Mouse (Mus musculus) CH12.LX (cell line): ENCODE measurements around the gene Ring1. TPM values are rescaled to one million over a fixed set of nuclear protein-coding genes. Genes with fewer than 3 reads are reported as not detected.

Experiments
- DNase-seq: peaks from one replicate; pipeline ENCODE4 v3.0.0-alpha.2; 2013; ENCODE audit errors: extremely low read depth
- H3K27ac ChIP-seq: 2 replicates; pipeline ENCODE4 v1.5.1; 2012; ENCODE audit warnings: low read depth, mild to moderate bottlenecking, control low read depth, moderate library complexity; ENCODE audit not compliant: insufficient read depth
- H3K27me3 ChIP-seq: replicated peaks from 2 replicates; pipeline ENCODE3; 2012; ENCODE audit warnings: inconsistent platforms
- H3K36me3 ChIP-seq, 2 experiments: replicated peaks in 1 of 2; 2 replicates each; pipeline versions ENCODE3 to v1.6.1; 2012; ENCODE audit warnings: inconsistent platforms in 1 of 2, low read length in 1 of 2, mild to moderate bottlenecking in 1 of 2, mixed read lengths in 1 of 2, moderate library complexity in 1 of 2; ENCODE audit not compliant: control insufficient read depth in 1 of 2, insufficient read depth in 1 of 2
- H3K4me1 ChIP-seq, 2 experiments: 2 replicates each; pipeline ENCODE4 v1.6.1; 2012; ENCODE audit warnings: inconsistent platforms in 1 of 2, moderate library complexity in 1 of 2; ENCODE audit not compliant: insufficient read depth in 2 of 2, control insufficient read depth in 1 of 2
- H3K4me2 ChIP-seq: 2 replicates; pipeline ENCODE4 v1.6.1; 2012; ENCODE audit warnings: low read depth, mild to moderate bottlenecking, control low read depth; ENCODE audit not compliant: poor library complexity, insufficient read depth, severe bottlenecking
- H3K4me3 ChIP-seq, 3 experiments: fragments of 150-350 bp in 1 of 3; sonication (generic) in 1 of 3; replicated peaks in 1 of 3; 2 replicates each; pipeline versions ENCODE3 to v1.5.1; 2011 to 2012; ENCODE audit warnings: low read depth in 2 of 3, low read length in 2 of 3, mild to moderate bottlenecking in 2 of 3, moderate library complexity in 2 of 3, control low read depth in 1 of 3, improper control_type of control experiment in 1 of 3, inconsistent platforms in 1 of 3, mixed read lengths in 1 of 3; ENCODE audit not compliant: poor library complexity in 1 of 3
- H3K79me2 ChIP-seq: replicated peaks from 2 replicates; pipeline ENCODE4 v1.6.1; 2012; ENCODE audit warnings: mild to moderate bottlenecking, moderate library complexity; ENCODE audit not compliant: control insufficient read depth, poor library complexity, insufficient read depth, severe bottlenecking; ENCODE audit errors: extremely low read depth
- H3K9ac ChIP-seq: 2 replicates; pipeline ENCODE4 v1.6.1; 2012; ENCODE audit warnings: low read depth, mild to moderate bottlenecking, control low read depth, moderate library complexity; ENCODE audit not compliant: insufficient read depth
- H3K9me3 ChIP-seq: replicated peaks from 2 replicates; pipeline ENCODE3; 2012; ENCODE audit warnings: low read length, inconsistent platforms, mixed read lengths
- CHD1 ChIP-seq: IDR thresholded peaks from 2 replicates; pipeline ENCODE4 v1.6.1; 2012; ENCODE audit warnings: low read depth, low read length, improper control_type of control experiment, inconsistent platforms
- ELF1 ChIP-seq: IDR thresholded peaks from 2 replicates; pipeline ENCODE4 v1.6.1; 2014; ENCODE audit warnings: low read depth, mild to moderate bottlenecking, inconsistent platforms, low read length, improper control_type of control experiment
- EP300 ChIP-seq: IDR thresholded peaks from 2 replicates; pipeline ENCODE4 v1.6.1; 2011; ENCODE audit warnings: low read length, improper control_type of control experiment
- GABPA ChIP-seq: IDR thresholded peaks from 2 replicates; pipeline ENCODE4 v1.6.1; 2012; ENCODE audit warnings: low read depth, low read length, improper control_type of control experiment, inconsistent platforms; ENCODE audit not compliant: insufficient replicate concordance
- IRF4 ChIP-seq: IDR thresholded peaks from 2 replicates; pipeline ENCODE4 v1.6.1; 2014; ENCODE audit warnings: low read depth, mild to moderate bottlenecking, inconsistent platforms, low read length, improper control_type of control experiment
- KAT2A ChIP-seq: IDR thresholded peaks from 2 replicates; pipeline ENCODE4 v1.6.1; 2012; ENCODE audit warnings: low read length, improper control_type of control experiment, inconsistent platforms; ENCODE audit not compliant: insufficient replicate concordance
- MAFK ChIP-seq: IDR thresholded peaks from 2 replicates; pipeline ENCODE4 v1.6.1; 2011; ENCODE audit warnings: low read length, improper control_type of control experiment; ENCODE audit not compliant: insufficient replicate concordance
- MAX ChIP-seq: IDR thresholded peaks from 2 replicates; pipeline ENCODE4 v1.6.1; 2011; ENCODE audit warnings: low read length, improper control_type of control experiment
- MEF2A ChIP-seq: IDR thresholded peaks from 2 replicates; pipeline ENCODE4 v1.6.1; 2014; ENCODE audit warnings: low read depth, mild to moderate bottlenecking, inconsistent platforms, low read length, improper control_type of control experiment, borderline replicate concordance
- MXI1 ChIP-seq: IDR thresholded peaks from 2 replicates; pipeline ENCODE4 v1.6.1; 2011; ENCODE audit warnings: mild to moderate bottlenecking, low read depth, low read length, improper control_type of control experiment
- NELFE ChIP-seq: IDR thresholded peaks from 2 replicates; pipeline ENCODE4 v1.6.1; 2011; ENCODE audit warnings: low read depth, low read length, improper control_type of control experiment
- NRF1 ChIP-seq: IDR thresholded peaks from 2 replicates; pipeline ENCODE4 v1.6.1; 2014; ENCODE audit warnings: low read depth, mild to moderate bottlenecking, inconsistent platforms, low read length, improper control_type of control experiment, moderate library complexity
- PAX5 ChIP-seq: IDR thresholded peaks from 2 replicates; pipeline ENCODE4 v1.6.1; 2012; ENCODE audit warnings: low read length, inconsistent platforms, mixed read lengths
- POLR2AphosphoS2 ChIP-seq: IDR thresholded peaks from 2 replicates; pipeline ENCODE4 v1.6.1; 2011; ENCODE audit warnings: low read depth, low read length, improper control_type of control experiment
- RAD21 ChIP-seq: IDR thresholded peaks from 2 replicates; pipeline ENCODE4 v1.6.1; 2011; ENCODE audit warnings: low read depth, mild to moderate bottlenecking, low read length, improper control_type of control experiment, moderate library complexity
- RCOR1 ChIP-seq: conservative IDR thresholded peaks from 2 replicates; pipeline ENCODE4 v1.6.1; 2012; ENCODE audit warnings: low read depth, mild to moderate bottlenecking, inconsistent platforms, low read length, improper control_type of control experiment
- SIN3A ChIP-seq: IDR thresholded peaks from 2 replicates; pipeline ENCODE4 v1.6.1; 2012; ENCODE audit warnings: low read length, improper control_type of control experiment, inconsistent platforms
- TBP ChIP-seq: conservative IDR thresholded peaks from 2 replicates; pipeline ENCODE4 v1.6.1; 2011; ENCODE audit warnings: low read depth, low read length, improper control_type of control experiment
- TCF12 ChIP-seq: IDR thresholded peaks from 2 replicates; pipeline ENCODE4 v1.6.1; 2014; ENCODE audit warnings: low read depth, mild to moderate bottlenecking, inconsistent platforms, low read length, improper control_type of control experiment
- UBTF ChIP-seq: IDR thresholded peaks from 2 replicates; pipeline ENCODE4 v1.6.1; 2012; ENCODE audit warnings: low read depth, mild to moderate bottlenecking, inconsistent platforms, low read length, improper control_type of control experiment, moderate library complexity
- USF1 ChIP-seq: IDR thresholded peaks from 2 replicates; pipeline ENCODE4 v1.6.1; 2014; ENCODE audit warnings: low read depth, mild to moderate bottlenecking, inconsistent platforms, low read length, improper control_type of control experiment
- USF2 ChIP-seq: conservative IDR thresholded peaks from 2 replicates; pipeline ENCODE4 v1.6.1; 2011; ENCODE audit warnings: low read depth, low read length, improper control_type of control experiment
- ZKSCAN1 ChIP-seq: IDR thresholded peaks from 2 replicates; pipeline ENCODE4 v1.6.1; 2012; ENCODE audit warnings: low read depth, inconsistent platforms, low read length, improper control_type of control experiment, borderline replicate concordance
- dilution Hi-C: fragments of 300-500 bp; cut with MboI; formaldehyde crosslinking; loops from 2 replicates; pipeline ENCODE4 v1.14.3; 2020; ENCODE audit warnings: low sequenced_read_pairs; ENCODE audit not compliant: extremely low pct_unique_long_range_greater_than_20kb, extremely low pct_ligation_motif_present
- in situ Hi-C: fragments of 300-500 bp; cut with MboI; formaldehyde crosslinking; loops from 3 replicates; pipeline ENCODE4 v1.14.3; 2019; ENCODE audit warnings: low sequenced_read_pairs, low pct_ligation_motif_present, low pct_unique_long_range_greater_than_20kb, mixed read lengths
- polyA plus RNA-seq: library from polyadenylated mRNA; unstranded; fragments of >175 nt; gene quantifications from 2 replicates; pipeline ENCODE4 v1.2.1, GENCODE M21; 2012; ENCODE audit warnings: low read depth; ENCODE audit not compliant: insufficient read length
- total RNA-seq, 2 experiments: library from RNA; depleted of rRNA; stranded (reverse); fragments of 300-350 nt in 1 of 2; fragments of >200 nt in 1 of 2; gene quantifications; 2 replicates each; pipeline ENCODE4 v1.2.3; 2012 to 2014

Ring1 gene
- total and polyA plus RNA-seq, 3 experiments: 11.9 to 18.0 (median 13.7) TPM

DNA sequence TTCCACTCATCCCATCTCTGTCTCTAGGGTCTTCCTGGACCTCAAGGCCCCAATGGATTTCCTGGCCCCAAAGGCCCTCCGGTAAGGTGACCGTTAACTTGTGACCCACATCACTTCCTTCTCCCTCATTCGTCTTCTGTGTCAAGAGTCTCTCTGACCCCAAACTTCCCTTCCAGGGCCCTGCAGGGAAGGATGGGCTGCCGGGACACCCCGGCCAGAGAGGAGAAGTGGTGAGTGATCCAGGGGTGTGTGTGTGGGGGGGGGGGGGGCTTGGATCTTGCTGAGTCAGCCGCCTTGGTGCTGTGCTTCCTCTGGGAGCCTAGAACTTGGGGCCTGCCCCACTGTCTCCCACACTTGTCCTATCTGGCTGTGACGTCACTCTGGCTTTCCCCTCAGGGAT lies 32.7 kb upstream of the Ring1 start:
- DNase-seq: no peak
- in situ Hi-C loops: no loop called here
- Histone ChIP-seq H3K27ac (no peak overlapping the region), H3K9me3 (no peaks in the 10 kb centered on the region), H3K36me3 (peaks cover 89 to 98% of the 10 kb centered on the region in 2 experiments), H3K4me3 (no peak overlapping the region)
- dilution Hi-C loops: no loop called here
- no peak for TF ChIP-seq PAX5
- TF ChIP-seq, all 38 proteins: peak for 0
- no peaks in the 10 kb centered on the region for H3K27me3 ChIP-seq
- H3K4me2 ChIP-seq: no peak overlapping the region
- H3K4me1 ChIP-seq: no peaks in the 10 kb centered on the region
- H3K79me2 ChIP-seq: no peaks in the 10 kb centered on the region
- no peak overlapping the region for H3K9ac ChIP-seq

DNA sequence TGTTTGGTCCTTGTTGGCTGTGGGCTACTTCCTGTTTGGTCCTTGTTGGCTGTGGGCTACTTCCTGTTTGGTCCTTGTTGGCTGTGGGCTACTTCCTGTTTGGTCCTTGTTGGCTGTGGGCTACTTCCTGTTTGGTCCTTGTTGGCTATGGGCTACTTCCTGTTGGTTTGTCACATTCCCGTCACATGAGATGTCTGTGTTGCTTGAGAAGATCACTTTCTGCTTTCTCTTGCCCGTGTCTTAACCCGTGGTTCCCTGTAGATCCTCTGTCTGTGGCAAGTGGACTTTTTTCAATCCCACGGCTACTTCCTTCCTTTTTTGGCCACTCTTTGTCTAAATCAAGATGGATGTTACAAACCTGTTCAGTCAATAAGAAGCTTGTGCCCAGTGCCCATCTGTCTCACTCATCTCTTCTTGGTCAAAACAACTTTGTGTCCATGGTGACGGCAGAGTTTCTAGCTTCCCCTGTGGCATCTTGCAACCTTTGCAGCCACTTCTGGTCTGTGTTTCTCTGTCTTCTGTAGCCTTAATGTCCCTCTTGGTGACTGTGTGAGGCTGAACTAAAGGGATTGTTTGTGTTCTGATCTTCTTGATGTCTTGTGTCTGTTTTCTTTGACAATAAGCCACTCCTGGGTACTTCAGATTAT lies 23.0 kb upstream of the Ring1 start:
- Histone ChIP-seq H3K9ac (no peak overlapping the region), H3K4me3 (no peak overlapping the region), H3K4me1 (peaks cover 0 to 11% of the 10 kb centered on the region in 2 experiments; a peak in 2 of 4 replicates), H3K27me3 (no peaks in the 10 kb centered on the region), H3K79me2 (no peaks in the 10 kb centered on the region), H3K27ac (no peak overlapping the region), H3K36me3 (peaks cover 68 to 98% of the 10 kb centered on the region in 2 experiments), H3K9me3 (peaks cover 19% of the 10 kb centered on the region), H3K4me2 (no peak overlapping the region)
- dilution Hi-C loops: no loop called here
- TF ChIP-seq ELF1: 0 out of 2 replicates have a peak, but pooled peaks have one; percentile 50
- no peak for TF ChIP-seq MEF2A
- no peak for DNase-seq
- in situ Hi-C loops: no loop called here

GRCm38 (mm10) chr17:34045941-34046340 lies 21.5 kb upstream of the Ring1 start:
- H3K9ac ChIP-seq: no peak overlapping the region
- peaks cover 19% of the 10 kb centered on the region for H3K9me3 ChIP-seq
- dilution Hi-C loops: no loop called here
- H3K4me3 ChIP-seq: no peak overlapping the region
- no peak overlapping the region for H3K4me2 ChIP-seq
- in situ Hi-C loops: no loop called here
- H3K79me2 ChIP-seq: no peaks in the 10 kb centered on the region
- no peak for TF ChIP-seq UBTF
- no peak for TF ChIP-seq MAX
- TF ChIP-seq SIN3A: no peak
- TF ChIP-seq RCOR1: no peak
- no peak for TF ChIP-seq TBP
- no peak for TF ChIP-seq USF2
- no peak for TF ChIP-seq POLR2AphosphoS2
- TF ChIP-seq TCF12: no peak
- no peak for TF ChIP-seq KAT2A
- TF ChIP-seq MXI1: no peak
- no peak for TF ChIP-seq IRF4
- no peak for TF ChIP-seq EP300
- TF ChIP-seq CHD1: no peak
- no peak for TF ChIP-seq ZKSCAN1
- TF ChIP-seq MAFK: no peak
- TF ChIP-seq RAD21: no peak
- no peak for TF ChIP-seq USF1
- TF ChIP-seq NELFE: no peak
- no peak for TF ChIP-seq NRF1
- TF ChIP-seq GABPA: no peak
- H3K4me1 ChIP-seq: peaks cover 0 to 11% of the 10 kb centered on the region in 2 experiments; a peak in 2 of 4 replicates
- DNase-seq: no peak
- H3K36me3 ChIP-seq: peaks cover 52 to 94% of the 10 kb centered on the region in 2 experiments
- H3K27me3 ChIP-seq: no peaks in the 10 kb centered on the region
- no peak overlapping the region for H3K27ac ChIP-seq
